Comparison of ENCODE assay signal across 19 mouse cellular contexts in genomic region chr14:50938940-50939339, GRCm38 (mm10). TPM values are rescaled to one million over a fixed set of nuclear protein-coding genes. Genes with fewer than 3 reads are reported as not detected.
A peak's percentile ranks its signal among the peaks of the same experiment; 100 is the strongest.
DNase-seq lines count a peak whose midpoint lies in the region; ATAC-seq and TF ChIP-seq lines count a peak whose summit lies in the region.
"Had no signal": no experiment of that assay in that cellular context is flagged by ENCODE, and none has a peak within 500 bp of the region (broad histone marks: within the 10 kb centered on the region; RNA-seq: fewer than 3 reads in every experiment).

No protein-coding gene starts in this region.

- TF ChIP-seq POLR2A in MEL (IDR thresholded peaks at IDR 0.05; ENCODE audit: control insufficient read depth in 1 of 2, insufficient read depth in 1 of 2, low read depth in 1 of 2, low read length in 2 of 2, poor library complexity in 1 of 2), result peak in 1 of 2 experiments; percentile 68; a peak in 2 of 4 replicates

- no peak for DNase-seq in liver, embryonic 11.5 days (ENCODE audit: low spot score)
- DNase-seq in liver (no peak), MEL (ENCODE audit: low read depth, low spot score) (peak; percentile 90)
- DNase-seq in cerebellum, adult 9-10 months, result no peak
- DNase-seq in forebrain, embryonic 11.5 days (ENCODE audit: low spot score), result no peak
- DNase-seq in adrenal gland, adult 8-10 months, result no peak
- DNase-seq: adrenal gland, postnatal 36 days; cerebellum, adult 9-11 months; gastrocnemius, postnatal 14 days; heart, postnatal 36 days; kidney, postnatal 10 days; thymus, postnatal 36 days had no signal

- H3K4me3 ChIP-seq in liver, embryonic 11.5 days (ENCODE audit: low read depth, low read length), result no peak overlapping the region
- H3K4me3 ChIP-seq in MEL (ENCODE audit: control insufficient read depth in 1 of 2, insufficient read depth in 1 of 2, low read depth in 2 of 2, low read length in 2 of 2), result peak overlapping the region; percentile 8 to 68; a peak in 2 of 4 replicates
- no peak overlapping the region for H3K4me3 ChIP-seq in forebrain, embryonic 11.5 days (ENCODE audit: low read depth, low read length)
- H3K4me3 ChIP-seq: embryonic facial prominence, embryonic 10.5 days; erythroblast, embryonic 14.5 days; heart, embryonic 12.5 days; lung, embryonic 15.5 days; midbrain, embryonic 12.5 days had no signal

- H3K79me2 ChIP-seq in MEL (ENCODE audit: control insufficient read depth, insufficient read depth, low read length, poor library complexity), result peaks cover 2% of the 10 kb centered on the region; the same call in 1 of the 2 replicates

- H3K27ac ChIP-seq in liver, embryonic 11.5 days (ENCODE audit: low read depth, low read length), result no peak overlapping the region
- H3K27ac ChIP-seq in MEL (ENCODE audit: control insufficient read depth, low read depth, low read length), result no peak overlapping the region
- no peak overlapping the region for H3K27ac ChIP-seq in forebrain, embryonic 11.5 days (ENCODE audit: low read depth, low read length)
- H3K27ac ChIP-seq: embryonic facial prominence, embryonic 10.5 days; lung, embryonic 15.5 days; midbrain, embryonic 12.5 days had no signal

- no peaks in the 10 kb centered on the region for H3K27me3 ChIP-seq in liver, embryonic 11.5 days (replicated peaks; ENCODE audit: control insufficient read depth, insufficient read depth, low read length)
- no peaks in the 10 kb centered on the region for H3K27me3 ChIP-seq in MEL (ENCODE audit: control insufficient read depth in 1 of 2, insufficient read depth in 2 of 2, low read length in 2 of 2)
- H3K27me3 ChIP-seq in forebrain, embryonic 11.5 days (ENCODE audit: control insufficient read depth, insufficient read depth, low read length), result no peaks in the 10 kb centered on the region
- H3K27me3 ChIP-seq: heart, embryonic 12.5 days; midbrain, embryonic 12.5 days had no signal

- TF ChIP-seq CTCF in MEL (IDR thresholded peaks at IDR 0.05 in 2 of 3, conservative IDR thresholded peaks at IDR 0.05 in 1 of 3; ENCODE audit: control insufficient read depth in 1 of 3, insufficient read depth in 1 of 3, low read depth in 2 of 3, low read length in 3 of 3, poor library complexity in 1 of 3, severe bottlenecking in 1 of 3), result no peak

- no peak for TF ChIP-seq RAD21 in MEL (IDR thresholded peaks at IDR 0.05; ENCODE audit: low read depth, low read length)

- no peak for ATAC-seq in liver, embryonic 11.5 days (replicated peaks; ENCODE audit: low FRiP score)
- peak; percentile 73 for ATAC-seq in inflammation-experienced regulatory T-cells, adult 6 months
- peak; percentile 76; the same call in 1 of the 2 replicates for ATAC-seq in neutrophil, adult 5-6 weeks (ENCODE audit: extremely low read depth, insufficient number of reproducible peaks, low FRiP score, poor library complexity, severe bottlenecking)
- ATAC-seq in forebrain, embryonic 11.5 days (replicated peaks; ENCODE audit: low FRiP score), result no peak

- H3K4me1 ChIP-seq in liver, embryonic 11.5 days (replicated peaks; ENCODE audit: control insufficient read depth, insufficient read depth, low read length), result no peaks in the 10 kb centered on the region
- peaks cover 0 to 11% of the 10 kb centered on the region in 2 experiments; a peak in 3 of 4 replicates for H3K4me1 ChIP-seq in MEL (ENCODE audit: control insufficient read depth in 1 of 2, insufficient read depth in 2 of 2, low read length in 2 of 2)
- H3K4me1 ChIP-seq in forebrain, embryonic 11.5 days (replicated peaks; ENCODE audit: control insufficient read depth, insufficient read depth, low read length), result no peaks in the 10 kb centered on the region
- H3K4me1 ChIP-seq: lung, embryonic 15.5 days; midbrain, embryonic 12.5 days had no signal

- WGBS in liver, embryonic 11.5 days, result 30% methylated on average over 2 of the region's 2 CpGs
- 55% methylated on average over 2 of the region's 2 CpGs for WGBS in forebrain, embryonic 11.5 days

- TF ChIP-seq EP300 in MEL (IDR thresholded peaks at IDR 0.05; ENCODE audit: low read depth in 1 of 2, low read length in 2 of 2), result no peak; a peak in 1 of 4 replicates

- H3K9ac ChIP-seq in liver, embryonic 11.5 days (ENCODE audit: low read depth, low read length), result no peak overlapping the region
- H3K9ac ChIP-seq in MEL (ENCODE audit: control insufficient read depth, low read depth, low read length, poor library complexity, severe bottlenecking), result peak overlapping the region; percentile 55
- no peak overlapping the region for H3K9ac ChIP-seq in forebrain, embryonic 11.5 days (ENCODE audit: low read length)
- H3K9ac ChIP-seq: heart, embryonic 12.5 days; lung, embryonic 15.5 days; midbrain, embryonic 12.5 days had no signal

- H3K4me2 ChIP-seq in liver, embryonic 11.5 days, result peak overlapping the region; percentile 19; the same call in 1 of the 2 replicates
- H3K4me2 ChIP-seq in forebrain, embryonic 11.5 days (ENCODE audit: low read depth, low read length, severe bottlenecking), result no peak overlapping the region
- H3K4me2 ChIP-seq: heart, embryonic 12.5 days; lung, embryonic 15.5 days; midbrain, embryonic 12.5 days had no signal

- no peaks in the 10 kb centered on the region for H3K9me3 ChIP-seq in liver, embryonic 11.5 days (ENCODE audit: control insufficient read depth, low read length)
- no peaks in the 10 kb centered on the region for H3K9me3 ChIP-seq in MEL (replicated peaks; ENCODE audit: insufficient read depth, low read length)
- H3K9me3 ChIP-seq in forebrain, embryonic 11.5 days (ENCODE audit: control insufficient read depth, low read length), result no peaks in the 10 kb centered on the region
- H3K9me3 ChIP-seq: embryonic facial prominence, embryonic 10.5 days; heart, embryonic 12.5 days; lung, embryonic 15.5 days; midbrain, embryonic 12.5 days had no signal

- no peaks in the 10 kb centered on the region for H3K36me3 ChIP-seq in liver, embryonic 11.5 days (ENCODE audit: control insufficient read depth, insufficient read depth, low read length)
- peaks cover 0 to 12% of the 10 kb centered on the region in 2 experiments; a peak in 2 of 4 replicates for H3K36me3 ChIP-seq in MEL (ENCODE audit: control insufficient read depth in 1 of 2, insufficient read depth in 2 of 2, low read length in 2 of 2)
- H3K36me3 ChIP-seq in forebrain, embryonic 11.5 days (ENCODE audit: control insufficient read depth, insufficient read depth, low read length), result no peaks in the 10 kb centered on the region
- H3K36me3 ChIP-seq: embryonic facial prominence, embryonic 10.5 days; heart, embryonic 12.5 days; lung, embryonic 15.5 days; midbrain, embryonic 12.5 days had no signal

RNA-seq across cellular contexts. Expression of gene Gm49342, which starts 5.4 kb away (rescaled TPM):
- polyA plus RNA-seq in liver, embryonic 11.5 days (2014; fragmentation: Nextera tagmentation; extraction: Ambion mirVana), result not detected in 2 replicates
- total RNA-seq in MEL (2012; rRNA removed), result 11.7 and 14.5 TPM in 2 replicates
- 10 to 100 TPM in 1 of 2 experiments, not detected in 1; 45.2 TPM for polyA plus RNA-seq in MEL (2012; ENCODE audit: insufficient read depth in 1 of 2, insufficient read length in 2 of 2, low read depth in 1 of 2, low replicate concordance in 2 of 2, missing spikeins in 1 of 2)
- 1 to 10 TPM in 2 of 3 experiments, not detected in 1; 5.9 to 7.5 TPM for polyA plus RNA-seq in inflammation-experienced regulatory T-cells, adult 6 months (2017; shearing (Covaris generic))
- total RNA-seq in neutrophil, adult 5-6 weeks (2017), result not detected in 2 replicates
- polyA plus RNA-seq in forebrain, embryonic 11.5 days (2014; fragmentation: Nextera tagmentation; extraction: Ambion mirVana), result not detected in 2 replicates
- total RNA-seq in adrenal gland, adult 8-10 months (2022), result 10 to 100 TPM; 25.4 to 40.6 (median 33.0) TPM
- polyA plus RNA-seq: embryonic facial prominence, embryonic 10.5 days; erythroblast, embryonic 14.5 days; heart, embryonic 12.5 days; lung, embryonic 15.5 days; midbrain, embryonic 12.5 days had no signal

RNA-seq across cellular contexts. Expression of gene Pnp, which starts 8.1 kb away (rescaled TPM):
- 86.7 and 87.7 TPM in 2 replicates for polyA plus RNA-seq in liver, embryonic 11.5 days (2014; fragmentation: Nextera tagmentation; extraction: Ambion mirVana)
- 46.7 and 49.7 TPM in 2 replicates for total RNA-seq in MEL (2012; rRNA removed)
- polyA plus RNA-seq in MEL (2012; ENCODE audit: insufficient read depth in 1 of 2, insufficient read length in 2 of 2, low read depth in 1 of 2, low replicate concordance in 2 of 2, missing spikeins in 1 of 2), result 100 to 1,000 TPM in 1 of 2 experiments, 10 to 100 TPM in 1; 36.2 to 302 TPM
- polyA plus RNA-seq in inflammation-experienced regulatory T-cells, adult 6 months (2017; shearing (Covaris generic)), result 10 to 100 TPM; 64.4 to 88.0 (median 67.9) TPM
- 53.4 and 69.2 TPM in 2 replicates for total RNA-seq in neutrophil, adult 5-6 weeks (2017)
- 64.9 and 69.6 TPM in 2 replicates for polyA plus RNA-seq in forebrain, embryonic 11.5 days (2014; fragmentation: Nextera tagmentation; extraction: Ambion mirVana)
- total RNA-seq in adrenal gland, adult 8-10 months (2022), result 10 to 100 TPM; 26.5 to 35.8 (median 31.3) TPM

RNA-seq across cellular contexts. Expression of gene Pip4p1, which starts 8.3 kb away (rescaled TPM):
- polyA plus RNA-seq in liver, embryonic 11.5 days (2014; fragmentation: Nextera tagmentation; extraction: Ambion mirVana), result 36.9 and 42.2 TPM in 2 replicates
- total RNA-seq in MEL (2012; rRNA removed), result 10.5 and 12.2 TPM in 2 replicates
- polyA plus RNA-seq in MEL (2012; ENCODE audit: insufficient read depth in 1 of 2, insufficient read length in 2 of 2, low read depth in 1 of 2, low replicate concordance in 2 of 2, missing spikeins in 1 of 2), result 10 to 100 TPM in 1 of 2 experiments, not detected in 1; 21.6 TPM
- 1 to 10 TPM; 4.4 to 6.6 (median 4.8) TPM for polyA plus RNA-seq in inflammation-experienced regulatory T-cells, adult 6 months (2017; shearing (Covaris generic))
- total RNA-seq in neutrophil, adult 5-6 weeks (2017), result 48.2 and 58.0 TPM in 2 replicates
- polyA plus RNA-seq in forebrain, embryonic 11.5 days (2014; fragmentation: Nextera tagmentation; extraction: Ambion mirVana), result 54.4 and 67.3 TPM in 2 replicates
- total RNA-seq in adrenal gland, adult 8-10 months (2022), result 10 to 100 TPM; 62.3 to 74.8 (median 68.0) TPM

RNA-seq across cellular contexts. Expression of gene Apex1, which starts 14.2 kb away (rescaled TPM):
- 251 and 267 TPM in 2 replicates for polyA plus RNA-seq in liver, embryonic 11.5 days (2014; fragmentation: Nextera tagmentation; extraction: Ambion mirVana)
- total RNA-seq in MEL (2012; rRNA removed), result 123 and 129 TPM in 2 replicates
- polyA plus RNA-seq in MEL (2012; ENCODE audit: insufficient read depth in 1 of 2, insufficient read length in 2 of 2, low read depth in 1 of 2, low replicate concordance in 2 of 2, missing spikeins in 1 of 2), result 100 to 1,000 TPM in 1 of 2 experiments, not detected in 1; 155 TPM
- 100 to 1,000 TPM in 1 of 3 experiments, 10 to 100 TPM in 2; 54.2 to 100 (median 91.0) TPM for polyA plus RNA-seq in inflammation-experienced regulatory T-cells, adult 6 months (2017; shearing (Covaris generic))
- total RNA-seq in neutrophil, adult 5-6 weeks (2017), result 12.3 and 23.3 TPM in 2 replicates
- 399 and 410 TPM in 2 replicates for polyA plus RNA-seq in forebrain, embryonic 11.5 days (2014; fragmentation: Nextera tagmentation; extraction: Ambion mirVana)
- total RNA-seq in adrenal gland, adult 8-10 months (2022), result 10 to 100 TPM; 73.6 to 85.2 (median 74.1) TPM

RNA-seq across cellular contexts. Expression of gene Osgep, which starts 14.2 kb away (rescaled TPM):
- 116 and 119 TPM in 2 replicates for polyA plus RNA-seq in liver, embryonic 11.5 days (2014; fragmentation: Nextera tagmentation; extraction: Ambion mirVana)
- total RNA-seq in MEL (2012; rRNA removed), result 28.0 and 29.6 TPM in 2 replicates
- polyA plus RNA-seq in MEL (2012; ENCODE audit: insufficient read depth in 1 of 2, insufficient read length in 2 of 2, low read depth in 1 of 2, low replicate concordance in 2 of 2, missing spikeins in 1 of 2), result 10 to 100 TPM in 1 of 2 experiments, not detected in 1; 45.1 TPM
- polyA plus RNA-seq in inflammation-experienced regulatory T-cells, adult 6 months (2017; shearing (Covaris generic)), result 10 to 100 TPM; 68.7 to 77.3 (median 74.3) TPM
- 46.7 and 58.8 TPM in 2 replicates for total RNA-seq in neutrophil, adult 5-6 weeks (2017)
- polyA plus RNA-seq in forebrain, embryonic 11.5 days (2014; fragmentation: Nextera tagmentation; extraction: Ambion mirVana), result 158 and 179 TPM in 2 replicates
- total RNA-seq in adrenal gland, adult 8-10 months (2022), result 10 to 100 TPM; 44.8 to 55.6 (median 51.3) TPM

Comparison
In these comparisons a context has a peak if more than half of its experiments do, and no peak if none do; other contexts are left out.
1. ATAC-seq: peak in inflammation-experienced regulatory T-cells, adult 6 months (single experiment) and neutrophil, adult 5-6 weeks (single experiment); none in liver, embryonic 11.5 days (single experiment) and forebrain, embryonic 11.5 days (single experiment).
2. H3K4me3 ChIP-seq: peak in MEL (2 of 2); none in liver, embryonic 11.5 days (single experiment) and forebrain, embryonic 11.5 days (single experiment).